Mouse (Mus musculus) ES-Bruce4 (cell line): ENCODE data around the gene Ttn. TPM values are rescaled to one million over a fixed set of nuclear protein-coding genes. Genes with fewer than 3 reads are reported as not detected.

ENCODE experiments used
- H3K27ac ChIP-seq: 2 replicates; pipeline ENCODE4 v1.5.1; 2012; ENCODE audit warnings: low read length, inconsistent platforms; ENCODE audit not compliant: insufficient read depth
- H3K27me3 ChIP-seq: 2 replicates; pipeline ENCODE4 v1.6.1; 2012; ENCODE audit warnings: mild to moderate bottlenecking, low read length, inconsistent platforms; ENCODE audit not compliant: control insufficient read depth, poor library complexity, insufficient read depth, severe bottlenecking
- H3K36me3 ChIP-seq: 2 replicates; pipeline ENCODE4 v1.6.1; 2012; ENCODE audit warnings: inconsistent platforms, mild to moderate bottlenecking, low read length, moderate library complexity; ENCODE audit not compliant: control insufficient read depth, poor library complexity, insufficient read depth, severe bottlenecking
- H3K4me1 ChIP-seq: one replicate; pipeline ENCODE4 v1.8.1; 2011; ENCODE audit warnings: low read length; ENCODE audit not compliant: control insufficient read depth, insufficient read depth
- H3K4me3 ChIP-seq: 2 replicates; pipeline ENCODE4 v1.5.1; 2011; ENCODE audit warnings: low read depth, mild to moderate bottlenecking, low read length
- H3K9ac ChIP-seq: 2 replicates; pipeline ENCODE4 v1.6.1; 2012; ENCODE audit warnings: low read depth, mild to moderate bottlenecking, inconsistent platforms; ENCODE audit not compliant: poor library complexity, severe bottlenecking
- H3K9me3 ChIP-seq: replicated peaks from 2 replicates; pipeline ENCODE4 v1.6.1; 2012; ENCODE audit warnings: mild to moderate bottlenecking, low read length, inconsistent platforms; ENCODE audit not compliant: control insufficient read depth, poor library complexity, insufficient read depth, severe bottlenecking
- CTCF ChIP-seq: IDR thresholded peaks from one replicate; pipeline ENCODE4 v1.8.1; 2011; ENCODE audit warnings: low read depth, low read length
- EP300 ChIP-seq: IDR thresholded peaks from 2 replicates; pipeline ENCODE4 v1.6.1; 2011; ENCODE audit warnings: low read depth, low read length; ENCODE audit not compliant: insufficient read depth
- POLR2A ChIP-seq: IDR thresholded peaks from one replicate; pipeline ENCODE4 v1.8.1; 2011; ENCODE audit warnings: low read length; ENCODE audit not compliant: insufficient read depth
- polyA plus RNA-seq: library from polyadenylated mRNA; stranded (reverse); fragments of >200 nt; gene quantifications from 2 replicates; pipeline ENCODE4 v1.2.4, GENCODE M21; 2011; ENCODE audit warnings: low read depth; ENCODE audit not compliant: missing spikeins, insufficient read depth, insufficient read length

The Ttn gene
- polyA plus RNA-seq, 1 experiment, result 0.30 TPM

DNA sequence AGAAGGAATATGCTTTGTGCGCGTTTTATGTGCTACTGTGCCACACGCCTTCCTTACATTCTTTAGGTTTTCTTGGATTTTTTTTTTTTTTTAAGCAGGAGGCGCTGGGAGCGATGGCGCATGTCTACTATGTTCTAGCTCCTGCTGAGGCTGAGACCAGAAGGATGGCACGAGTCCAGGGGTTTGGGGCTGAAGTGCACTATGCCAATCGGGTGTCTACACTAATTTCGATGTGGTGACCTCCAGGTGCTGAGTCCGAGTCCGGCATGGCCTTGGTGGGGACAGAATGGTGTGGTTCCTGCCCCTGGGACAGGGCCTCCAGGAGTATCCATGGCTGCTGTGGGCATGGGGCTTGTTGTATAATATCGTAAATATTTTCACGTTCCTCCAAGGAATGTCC, 323.8 kb downstream of the Ttn start:
- H3K9me3 ChIP-seq, result no peaks in the 10 kb centered on the region
- TF ChIP-seq EP300, result no peak
- no peak for TF ChIP-seq POLR2A
- no peak for TF ChIP-seq CTCF
- H3K27me3 ChIP-seq, result no peaks in the 10 kb centered on the region
- no peaks in the 10 kb centered on the region for H3K4me1 ChIP-seq
- no peak overlapping the region for H3K27ac ChIP-seq
- no peaks in the 10 kb centered on the region for H3K36me3 ChIP-seq
- H3K4me3 ChIP-seq, result no peak overlapping the region
- no peak overlapping the region for H3K9ac ChIP-seq

DNA sequence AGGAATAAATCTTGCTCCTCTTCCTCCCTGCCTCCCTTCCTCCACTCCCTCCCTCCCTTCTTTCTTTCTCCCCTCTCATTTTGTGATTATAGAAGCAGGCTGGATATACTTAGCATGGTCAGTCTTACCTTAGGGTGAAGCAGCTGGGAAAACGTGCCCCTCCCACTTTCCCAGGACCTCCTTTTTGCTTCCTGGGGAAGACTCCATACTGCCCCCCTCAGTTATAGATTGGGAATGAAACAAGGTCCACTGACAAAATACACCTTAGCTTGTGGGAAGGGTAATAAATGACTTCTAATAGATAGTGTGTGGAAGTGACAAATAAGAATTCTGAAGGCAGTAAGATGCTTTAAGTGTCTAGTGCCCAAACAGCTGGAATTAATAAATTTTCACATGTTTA, 326.4 kb downstream of the Ttn start:
- H3K4me1 ChIP-seq, result no peaks in the 10 kb centered on the region
- H3K27ac ChIP-seq, result no peak overlapping the region
- no peak for TF ChIP-seq EP300
- TF ChIP-seq CTCF, result peak; percentile 42
- TF ChIP-seq POLR2A, result no peak
- H3K27me3 ChIP-seq, result no peaks in the 10 kb centered on the region
- no peaks in the 10 kb centered on the region for H3K9me3 ChIP-seq
- H3K9ac ChIP-seq, result no peak overlapping the region
- H3K4me3 ChIP-seq, result no peak overlapping the region
- no peaks in the 10 kb centered on the region for H3K36me3 ChIP-seq

DNA sequence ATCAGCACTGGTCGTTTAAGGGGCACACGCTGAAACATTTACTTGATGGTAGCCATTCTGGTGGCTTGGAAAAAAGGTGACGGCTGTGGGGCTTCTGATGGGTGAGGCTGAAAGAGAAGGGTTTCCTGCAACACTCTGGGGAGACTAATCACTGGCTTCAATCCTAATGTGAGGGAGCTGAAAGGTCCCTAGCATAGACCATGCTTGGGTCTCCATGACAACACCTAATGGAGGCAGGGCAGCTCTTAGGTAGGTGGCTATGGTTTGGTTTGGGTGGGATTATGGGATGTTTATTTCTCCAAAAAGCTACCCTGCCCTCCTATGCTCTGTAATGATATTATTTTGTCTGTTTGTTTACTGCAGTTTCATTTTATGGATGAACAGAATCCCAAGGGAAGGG, 326.9 kb downstream of the Ttn start:
- Histone ChIP-seq H3K4me1 (no peaks in the 10 kb centered on the region), H3K27me3 (no peaks in the 10 kb centered on the region), H3K27ac (no peak overlapping the region), H3K9ac (no peak overlapping the region), H3K9me3 (no peaks in the 10 kb centered on the region), H3K36me3 (no peaks in the 10 kb centered on the region), H3K4me3 (no peak overlapping the region)
- TF ChIP-seq CTCF (no peak), EP300 (no peak), POLR2A (no peak)

DNA sequence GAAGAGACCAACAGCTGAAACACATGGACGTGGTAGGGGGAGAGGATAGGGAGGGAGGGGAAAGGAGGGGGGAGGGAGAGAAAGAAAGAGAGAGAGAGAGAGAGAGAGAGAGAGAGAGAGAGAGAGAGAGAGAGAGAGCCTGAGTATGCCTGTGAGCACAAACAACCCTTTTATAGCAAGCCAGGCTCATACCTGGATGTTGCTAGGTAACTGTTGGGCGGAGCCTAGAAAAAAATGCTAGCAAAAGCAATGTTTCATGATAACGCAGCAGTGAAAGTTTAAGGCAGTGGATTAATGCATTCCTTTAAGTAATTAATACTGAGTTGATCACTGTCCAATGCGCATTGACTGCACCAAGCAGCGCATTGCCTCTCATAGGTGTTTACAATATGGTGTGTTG, 327.7 kb downstream of the Ttn start:
- Histone ChIP-seq H3K27me3 (no peaks in the 10 kb centered on the region), H3K9ac (no peak overlapping the region), H3K4me3 (no peak overlapping the region), H3K4me1 (no peaks in the 10 kb centered on the region), H3K27ac (no peak overlapping the region), H3K36me3 (no peaks in the 10 kb centered on the region), H3K9me3 (no peaks in the 10 kb centered on the region)
- no peak for TF ChIP-seq EP300
- no peak for TF ChIP-seq POLR2A
- no peak for TF ChIP-seq CTCF

Other genes with a start within 250 kb of the Ttn start
- gene Ccdc141, start 188.1 kb upstream of the Ttn start, polyA plus RNA-seq, result 2.3 and 6.6 TPM in 2 replicates